Mouse (Mus musculus) ES-E14 (cell line): Measurements from ENCODE around the gene C530025M09Rik. TPM values are rescaled to one million over a fixed set of nuclear protein-coding genes. Genes with fewer than 3 reads are reported as not detected.

Experiments used
- DNase-seq: peaks from one replicate; pipeline ENCODE4 v3.0.0-alpha.2; 2013; ENCODE audit warnings: low read depth, low spot score
- H3K27ac ChIP-seq: 2 replicates; pipeline ENCODE4 v1.5.1; 2012; ENCODE audit warnings: low read depth, mild to moderate bottlenecking, low read length, moderate library complexity, mixed read lengths; ENCODE audit not compliant: poor library complexity, insufficient read depth, severe bottlenecking
- H3K36me3 ChIP-seq: 2 replicates; pipeline ENCODE4 v1.6.1; 2012; ENCODE audit warnings: mild to moderate bottlenecking, low read length, moderate library complexity, mixed read lengths; ENCODE audit not compliant: control insufficient read depth, poor library complexity, insufficient read depth, severe bottlenecking
- H3K4me1 ChIP-seq, 2 experiments: fragments of 150-350 bp in 1 of 2; sonication (generic) in 1 of 2; 2 replicates each; pipeline ENCODE4 v1.6.1; 2012; ENCODE audit warnings: low read length in 2 of 2, mild to moderate bottlenecking in 1 of 2, mixed read lengths in 1 of 2; ENCODE audit not compliant: control insufficient read depth in 2 of 2, insufficient read depth in 2 of 2, poor library complexity in 1 of 2
- H3K4me3 ChIP-seq, 2 experiments: fragments of 150-350 bp in 1 of 2; sonication (generic) in 1 of 2; 2 replicates each; pipeline ENCODE4 v1.5.1; 2012; ENCODE audit warnings: low read length in 2 of 2, low read depth in 1 of 2, mild to moderate bottlenecking in 1 of 2, mixed read lengths in 1 of 2; ENCODE audit not compliant: insufficient read depth in 1 of 2, poor library complexity in 1 of 2, severe bottlenecking in 1 of 2
- H3K9ac ChIP-seq: 2 replicates; pipeline ENCODE4 v1.6.1; 2012; ENCODE audit warnings: low read depth, mild to moderate bottlenecking, low read length, mixed read lengths; ENCODE audit not compliant: poor library complexity, insufficient read depth, severe bottlenecking
- H3K9me3 ChIP-seq: fragments of 150-350 bp; sonication (generic); 2 replicates; pipeline ENCODE4 v1.6.1; 2012; ENCODE audit warnings: low read depth, mild to moderate bottlenecking, low read length; ENCODE audit not compliant: control insufficient read depth, insufficient read depth
- CHD2 ChIP-seq: IDR thresholded peaks from 2 replicates; pipeline ENCODE4 v1.6.1; 2014; ENCODE audit warnings: mild to moderate bottlenecking, low read depth, low read length, inconsistent platforms
- HCFC1 ChIP-seq: IDR thresholded peaks from 2 replicates; pipeline ENCODE4 v1.6.1; 2012; ENCODE audit warnings: low read length, inconsistent platforms, borderline replicate concordance; ENCODE audit not compliant: insufficient read depth
- MAFK ChIP-seq: IDR thresholded peaks from 2 replicates; pipeline ENCODE4 v1.6.1; 2014; ENCODE audit warnings: mild to moderate bottlenecking, low read depth, low read length, inconsistent platforms; ENCODE audit not compliant: insufficient read depth
- ZC3H11A ChIP-seq: IDR thresholded peaks from 2 replicates; pipeline ENCODE4 v1.6.1; 2012; ENCODE audit warnings: low read depth, mild to moderate bottlenecking, inconsistent platforms, low read length, borderline replicate concordance
- ZNF384 ChIP-seq: IDR thresholded peaks from 2 replicates; pipeline ENCODE4 v1.6.1; 2012; ENCODE audit warnings: low read depth, low read length, inconsistent platforms
- in situ Hi-C, 2 experiments: fragments of 600-800 bp; cut with MboI; formaldehyde crosslinking; loops; one replicate each; pipeline ENCODE4 v1.15.1; 2025; ENCODE audit warnings: low sequenced_read_pairs in 2 of 2, inconsistent platforms in 1 of 2; ENCODE audit not compliant: unreplicated experiment in 2 of 2
- total RNA-seq: library from RNA; depleted of rRNA; stranded (reverse); fragments of 300-350 nt; gene quantifications from 2 replicates; pipeline ENCODE4 v1.2.3, GENCODE M21; 2012

C530025M09Rik gene
- total RNA-seq, 1 experiment, result not detected

DNA sequence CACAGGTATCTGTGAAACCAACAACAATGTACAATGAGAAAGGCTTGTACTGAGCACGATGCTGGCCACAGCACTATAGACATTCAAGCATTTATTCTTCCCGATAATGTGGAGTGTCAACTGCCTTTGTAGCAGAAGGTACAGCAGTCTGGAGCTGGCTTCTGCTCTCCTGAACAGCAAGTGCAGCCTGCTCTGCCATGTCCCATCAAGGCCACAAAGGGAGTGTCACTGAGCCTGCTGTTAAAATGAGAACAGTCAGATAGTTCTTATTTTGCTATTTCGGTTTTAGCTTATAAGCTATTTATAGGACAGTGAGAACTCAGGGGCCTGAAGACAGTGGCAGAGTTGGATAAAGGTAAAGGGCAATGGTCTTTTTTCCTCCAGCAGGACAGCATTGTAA is 11.3 kb downstream of the C530025M09Rik start:
- H3K9ac ChIP-seq, result no peak overlapping the region
- in situ Hi-C loops, result no loop called here
- TF ChIP-seq ZC3H11A (no peak), ZNF384 (no peak), MAFK (no peak), HCFC1 (no peak), CHD2 (no peak)
- no peak overlapping the region for H3K4me3 ChIP-seq
- no peak for DNase-seq
- H3K9me3 ChIP-seq, result no peaks in the 10 kb centered on the region
- H3K36me3 ChIP-seq, result no peaks in the 10 kb centered on the region
- no peaks in the 10 kb centered on the region for H3K4me1 ChIP-seq
- H3K27ac ChIP-seq, result no peak overlapping the region

DNA sequence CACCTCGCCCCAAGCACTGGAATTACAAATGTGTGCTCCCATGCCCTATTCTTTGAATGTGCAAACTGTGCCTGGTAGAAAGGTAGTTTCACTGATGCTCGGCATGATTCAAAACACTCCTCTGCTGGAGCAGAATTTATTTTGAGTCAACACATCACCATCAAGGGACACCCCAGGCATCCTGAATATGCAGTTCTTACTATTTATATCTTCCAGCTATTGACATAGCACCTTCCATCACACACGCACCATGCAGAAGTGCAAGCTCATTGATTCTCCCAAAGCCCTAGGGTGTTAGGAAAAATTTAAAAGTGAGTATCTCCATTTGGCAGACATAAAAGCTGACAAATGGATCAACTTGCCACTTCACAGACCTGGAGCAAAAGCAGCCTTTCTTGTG is 12.6 kb downstream of the C530025M09Rik start:
- Histone ChIP-seq H3K4me3 (no peak overlapping the region), H3K36me3 (no peaks in the 10 kb centered on the region), H3K9ac (no peak overlapping the region), H3K4me1 (no peaks in the 10 kb centered on the region), H3K9me3 (no peaks in the 10 kb centered on the region), H3K27ac (no peak overlapping the region)
- DNase-seq, result no peak
- in situ Hi-C loops, result no loop called here
- TF ChIP-seq HCFC1 (no peak), MAFK (no peak), ZNF384 (no peak), CHD2 (no peak), ZC3H11A (no peak)

DNA sequence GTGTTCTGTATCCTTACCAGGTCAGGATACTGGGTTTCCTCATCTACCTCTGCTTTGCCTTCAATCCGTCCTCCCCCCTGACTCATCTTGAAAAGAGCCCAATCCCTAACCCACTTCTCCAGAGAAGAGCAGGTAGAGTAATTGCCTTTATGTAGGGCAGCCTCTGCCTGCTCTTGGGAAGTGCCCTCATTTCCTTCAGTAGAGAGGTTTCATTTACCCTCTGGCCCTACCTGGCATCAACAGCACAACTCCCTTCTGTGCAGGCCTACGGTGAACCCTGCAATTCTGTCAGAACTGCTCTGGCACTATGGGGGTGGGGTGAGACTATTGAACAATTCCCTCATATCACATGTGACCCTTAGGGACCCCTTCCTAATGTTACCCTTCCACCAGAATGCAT is 18.1 kb downstream of the C530025M09Rik start:
- Histone ChIP-seq H3K36me3 (no peaks in the 10 kb centered on the region), H3K27ac (no peak overlapping the region), H3K4me1 (no peaks in the 10 kb centered on the region), H3K9me3 (no peaks in the 10 kb centered on the region), H3K9ac (no peak overlapping the region), H3K4me3 (no peak overlapping the region)
- in situ Hi-C loops, result no loop called here
- no peak for TF ChIP-seq CHD2
- no peak for TF ChIP-seq MAFK
- no peak for TF ChIP-seq ZC3H11A
- no peak for TF ChIP-seq ZNF384
- no peak for TF ChIP-seq HCFC1
- DNase-seq, result no peak

DNA sequence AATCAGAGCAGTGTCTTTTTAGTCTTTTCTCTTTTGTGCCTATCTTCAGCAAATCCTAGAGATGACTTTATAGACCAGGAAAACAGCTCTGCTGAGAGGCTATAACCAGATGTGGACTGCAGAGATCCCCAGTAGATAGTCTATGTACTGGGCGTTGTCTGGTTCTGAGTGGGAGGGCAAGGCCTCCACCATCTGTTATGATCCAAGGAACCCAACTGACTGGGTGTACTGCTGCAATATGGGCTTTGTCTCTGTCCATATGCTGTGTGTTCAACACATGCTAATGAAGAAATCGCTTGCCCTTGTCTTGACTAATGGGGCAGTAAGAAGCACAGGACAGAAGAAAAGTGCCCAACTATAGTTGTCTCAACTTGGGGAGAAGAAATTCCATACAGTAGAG is 25.8 kb downstream of the C530025M09Rik start:
- Histone ChIP-seq H3K9ac (no peak overlapping the region), H3K4me1 (no peaks in the 10 kb centered on the region), H3K9me3 (no peaks in the 10 kb centered on the region), H3K4me3 (no peak overlapping the region), H3K36me3 (no peaks in the 10 kb centered on the region), H3K27ac (no peak overlapping the region)
- no peak for DNase-seq
- in situ Hi-C loops, result no loop called here
- TF ChIP-seq ZC3H11A, result no peak

DNA sequence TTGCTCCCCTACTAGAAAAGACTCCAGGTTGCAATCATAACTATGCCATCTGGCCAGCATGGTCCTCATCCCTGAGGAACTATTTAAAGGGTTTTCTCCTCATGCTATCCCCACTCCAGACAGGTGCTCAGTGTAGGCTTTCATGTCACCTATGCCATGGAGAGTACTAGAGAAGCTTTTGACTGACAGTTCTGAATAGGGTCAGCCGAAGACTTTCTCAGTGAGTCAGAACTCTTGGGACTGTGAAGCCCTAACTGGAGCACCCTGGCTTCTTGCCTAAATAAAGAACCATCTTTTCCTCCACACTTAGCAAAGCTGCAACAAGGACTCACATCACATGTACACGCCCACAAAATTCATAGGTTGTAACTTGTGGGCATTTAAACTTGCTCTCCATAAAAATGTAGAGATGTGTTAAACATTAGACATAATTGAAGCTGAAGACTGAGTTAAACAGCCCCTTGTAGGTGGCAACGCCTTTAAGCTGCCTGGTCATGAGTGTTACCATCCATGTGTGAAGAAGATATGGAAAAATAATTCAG is 26.3 kb downstream of the C530025M09Rik start:
- TF ChIP-seq ZNF384 (no peak), HCFC1 (no peak), CHD2 (no peak), MAFK (no peak), ZC3H11A (no peak)
- no peak overlapping the region for H3K27ac ChIP-seq
- H3K4me3 ChIP-seq, result no peak overlapping the region
- in situ Hi-C loops, result no loop called here
- no peak overlapping the region for H3K9ac ChIP-seq
- no peaks in the 10 kb centered on the region for H3K9me3 ChIP-seq
- H3K4me1 ChIP-seq, result no peaks in the 10 kb centered on the region
- DNase-seq, result no peak
- no peaks in the 10 kb centered on the region for H3K36me3 ChIP-seq
